Mouse (Mus musculus) embryonic fibroblast, embryonic 13.5 days (primary cell): ENCODE data around the gene Gpr155. TPM values are rescaled to one million over a fixed set of nuclear protein-coding genes. Genes with fewer than 3 reads are reported as not detected.

Experiments used
- H3K27ac ChIP-seq: 2 replicates; pipeline ENCODE4 v1.5.1; 2012; ENCODE audit warnings: low read length, control low read depth, inconsistent platforms; ENCODE audit not compliant: insufficient read depth
- H3K4me1 ChIP-seq: 2 replicates; pipeline ENCODE4 v1.6.1; 2011; ENCODE audit warnings: low read length; ENCODE audit not compliant: control insufficient read depth, insufficient read depth
- H3K4me3 ChIP-seq: 2 replicates; pipeline ENCODE4 v1.5.1; 2011; ENCODE audit warnings: mild to moderate bottlenecking, control low read depth, low read length; ENCODE audit not compliant: insufficient read depth
- CTCF ChIP-seq: IDR thresholded peaks from 2 replicates; pipeline ENCODE4 v1.5.1; 2011; ENCODE audit warnings: mild to moderate bottlenecking, control low read depth, low read length, moderate library complexity, borderline replicate concordance; ENCODE audit not compliant: insufficient read depth
- POLR2A ChIP-seq: IDR thresholded peaks from 2 replicates; pipeline ENCODE4 v1.6.1; 2011; ENCODE audit warnings: low read depth, mild to moderate bottlenecking, control low read depth, low read length, moderate library complexity
- polyA plus RNA-seq: library from polyadenylated mRNA; stranded (reverse); fragments of >200 nt; gene quantifications from 2 replicates; pipeline ENCODE4 v1.2.4, GENCODE M21; 2011; ENCODE audit warnings: low read depth; ENCODE audit not compliant: missing spikeins, insufficient read length

The Gpr155 gene
- polyA plus RNA-seq, 1 experiment: 1.8 TPM

- H3K27ac ChIP-seq: no peak overlapping the region
- no peak overlapping the region for H3K4me3 ChIP-seq
- no peaks in the 10 kb centered on the region for H3K4me1 ChIP-seq
- TF ChIP-seq POLR2A: no peak
- TF ChIP-seq CTCF: no peak
Measured at GRCm38 (mm10) chr2:73306006-73306405, 80.4 kb downstream of the Gpr155 start.

DNA sequence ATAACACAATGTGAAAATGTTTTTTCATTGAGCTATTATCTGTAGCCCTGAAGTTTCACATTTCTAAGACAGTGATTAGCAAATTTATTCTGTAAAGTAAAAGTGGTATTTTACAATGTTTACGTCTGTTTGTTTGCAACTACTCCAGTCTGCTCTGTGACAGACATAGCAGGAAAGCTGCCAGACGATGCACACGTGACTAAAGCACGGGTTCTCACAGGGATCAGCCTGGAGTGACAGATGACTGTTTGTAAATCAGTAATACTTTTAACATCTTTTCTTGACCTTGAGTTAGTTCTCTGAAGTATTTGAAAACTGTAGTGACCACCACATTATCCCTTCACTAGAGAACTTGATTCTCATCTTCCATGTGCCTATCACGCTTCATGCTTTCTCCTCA, 81.9 kb downstream of the Gpr155 start:
- no peak overlapping the region for H3K4me3 ChIP-seq
- no peak for TF ChIP-seq POLR2A
- H3K4me1 ChIP-seq: no peaks in the 10 kb centered on the region
- H3K27ac ChIP-seq: no peak overlapping the region

GRCm38 (mm10) chr2:73302722-73303121, 83.7 kb downstream of the Gpr155 start:
- Histone ChIP-seq H3K4me3 (no peak overlapping the region), H3K4me1 (no peaks in the 10 kb centered on the region), H3K27ac (no peak overlapping the region)
- TF ChIP-seq POLR2A: no peak
- no peak for TF ChIP-seq CTCF

- Histone ChIP-seq H3K4me3 (no peak overlapping the region), H3K27ac (no peak overlapping the region), H3K4me1 (no peaks in the 10 kb centered on the region)
- no peak for TF ChIP-seq CTCF
- TF ChIP-seq POLR2A: no peak
Measured at GRCm38 (mm10) chr2:73301979-73302378, 84.4 kb downstream of the Gpr155 start.

DNA sequence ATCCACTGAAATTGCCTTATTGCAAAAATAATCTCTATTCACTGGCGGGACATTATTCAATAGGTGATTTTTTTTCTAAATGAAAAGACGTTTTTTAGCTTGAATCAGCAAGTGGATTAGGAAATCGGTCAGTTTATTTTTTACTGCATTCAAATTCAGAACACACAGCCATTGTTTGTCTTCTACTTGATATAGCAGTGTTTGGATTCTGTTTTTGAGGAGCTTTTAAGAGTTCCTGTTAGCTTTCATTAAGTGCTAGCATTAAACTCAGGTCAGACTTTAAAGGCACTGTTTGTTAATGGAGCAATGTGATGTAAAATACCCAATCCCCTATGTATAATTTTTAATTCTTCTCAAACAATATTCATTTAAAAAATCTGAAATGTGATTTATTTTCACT, 87.5 kb downstream of the Gpr155 start:
- H3K27ac ChIP-seq: no peak overlapping the region
- no peaks in the 10 kb centered on the region for H3K4me1 ChIP-seq
- no peak overlapping the region for H3K4me3 ChIP-seq
- TF ChIP-seq CTCF: no peak

DNA sequence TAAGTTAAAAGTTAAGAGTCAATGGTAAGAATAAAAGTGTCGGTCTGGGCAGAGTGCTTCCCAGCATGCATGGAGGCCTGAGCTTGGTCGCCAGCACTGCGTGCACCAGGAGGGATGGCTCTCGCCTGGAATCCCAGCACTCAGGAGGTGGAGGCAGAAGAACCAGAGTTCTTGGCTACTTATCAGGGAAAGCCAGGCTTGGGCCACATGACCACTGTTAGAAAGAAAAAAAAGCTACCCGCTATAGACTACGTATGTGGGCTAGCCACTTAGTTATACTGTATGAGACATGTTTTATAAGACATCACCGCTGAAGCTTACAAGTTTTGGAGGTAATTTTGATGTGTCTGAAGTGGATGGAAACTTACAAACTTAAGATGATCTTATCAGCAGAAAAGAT, 88.2 kb downstream of the Gpr155 start:
- TF ChIP-seq POLR2A (no peak), CTCF (no peak)
- Histone ChIP-seq H3K4me3 (no peak overlapping the region), H3K4me1 (no peaks in the 10 kb centered on the region), H3K27ac (no peak overlapping the region)

DNA sequence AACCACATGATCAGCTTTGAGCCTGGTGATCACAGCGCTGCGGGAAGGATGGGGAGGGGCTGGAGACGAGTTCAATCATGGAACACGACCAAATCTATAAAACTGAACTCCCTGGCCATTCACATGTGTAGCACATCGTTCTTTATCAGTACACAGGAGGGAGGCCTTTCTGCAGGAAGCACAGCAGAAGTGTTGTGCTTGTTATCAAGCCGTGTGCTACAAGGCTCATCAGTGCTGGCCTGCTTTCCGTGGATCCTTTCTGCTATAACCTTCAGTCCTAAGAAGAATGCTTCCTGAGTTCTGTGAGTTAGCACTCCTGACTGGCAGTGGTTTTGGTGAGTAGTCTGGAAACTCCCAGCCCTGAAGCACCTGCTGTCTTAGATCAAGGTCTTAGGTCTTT, 91.3 kb downstream of the Gpr155 start:
- H3K4me1 ChIP-seq: no peaks in the 10 kb centered on the region
- TF ChIP-seq POLR2A: no peak
- no peak for TF ChIP-seq CTCF
- no peak overlapping the region for H3K27ac ChIP-seq
- no peak overlapping the region for H3K4me3 ChIP-seq

Other genes starting within 250 kb of the Gpr155 start
- 104 and 112 TPM in 2 replicates for gene Ola1, start 167.6 kb downstream of the Gpr155 start, polyA plus RNA-seq
- 0.46 and 0.50 TPM in 2 replicates for gene Sp9, start 114.6 kb downstream of the Gpr155 start, polyA plus RNA-seq
- 23.6 and 27.3 TPM in 2 replicates for gene Scrn3, start 74.0 kb downstream of the Gpr155 start, polyA plus RNA-seq
- gene Cir1, start 73.9 kb downstream of the Gpr155 start, polyA plus RNA-seq: 13.0 and 16.3 TPM in 2 replicates
- 31.9 and 37.6 TPM in 2 replicates for gene Wipf1, start 143.2 kb upstream of the Gpr155 start, polyA plus RNA-seq
- gene Chrna1, start 193.8 kb upstream of the Gpr155 start, polyA plus RNA-seq: 0.19 and 0.37 TPM in 2 replicates